Mouse (Mus musculus) thymus, adult 2 months (tissue): ENCODE results near the gene Lsamp. TPM values are rescaled to one million over a fixed set of nuclear protein-coding genes. Genes with fewer than 3 reads are reported as not detected.

Experiments
- DNase-seq: peaks from one replicate; pipeline ENCODE4 v3.0.0; 2021
- H3K27ac ChIP-seq: fragments of 200-500 bp; 2 replicates; pipeline ENCODE4 v1.5.1; 2012; ENCODE audit warnings: low read length, control low read depth; ENCODE audit not compliant: control insufficient read depth, insufficient read depth
- H3K27me3 ChIP-seq: fragments of 200-500 bp; 2 replicates; pipeline ENCODE4 v1.6.1; 2012; ENCODE audit warnings: mild to moderate bottlenecking, low read length, moderate library complexity, mixed read lengths; ENCODE audit not compliant: control insufficient read depth, insufficient read depth
- H3K36me3 ChIP-seq: fragments of 200-500 bp; 2 replicates; pipeline ENCODE4 v1.6.1; 2012; ENCODE audit warnings: mild to moderate bottlenecking, low read length, moderate library complexity; ENCODE audit not compliant: control insufficient read depth, insufficient read depth
- H3K4me1 ChIP-seq: fragments of 200-500 bp; replicated peaks from 2 replicates; pipeline ENCODE4 v1.6.1; 2012; ENCODE audit warnings: low read length; ENCODE audit not compliant: control insufficient read depth, insufficient read depth
- H3K4me3 ChIP-seq: fragments of 200-500 bp; 2 replicates; pipeline ENCODE4 v1.5.1; 2012; ENCODE audit warnings: mild to moderate bottlenecking, low read length, control low read depth, moderate library complexity; ENCODE audit not compliant: control insufficient read depth, insufficient read depth
- CTCF ChIP-seq: fragments of 200-500 bp; IDR thresholded peaks from 2 replicates; pipeline ENCODE4 v1.5.1; 2012; ENCODE audit warnings: mild to moderate bottlenecking, control low read depth, low read length, moderate library complexity, borderline replicate concordance; ENCODE audit not compliant: control insufficient read depth, poor library complexity, insufficient read depth; ENCODE audit errors: extremely low read depth
- POLR2A ChIP-seq: fragments of 200-500 bp; IDR thresholded peaks from 2 replicates; pipeline ENCODE4 v1.6.1; 2012; ENCODE audit warnings: mild to moderate bottlenecking, low read length, control low read depth, moderate library complexity; ENCODE audit not compliant: control insufficient read depth, poor library complexity, insufficient read depth; ENCODE audit errors: extremely low read depth
- WGBS: fragments of 180-500 bp; shearing (Covaris S2); methylation state at CpG from one replicate; pipeline ENCODE4 v1.1.7; 2018; 5-methylcytosine and 5-hydroxymethylcytosine counted together
- polyA plus RNA-seq: library from polyadenylated mRNA; depleted of rRNA; stranded (reverse); fragments of >200 nt; gene quantifications from 2 replicates; pipeline ENCODE4 v1.2.3, GENCODE M21; 2012

The Lsamp gene
- polyA plus RNA-seq, 1 experiment, result 0.36 TPM

GRCm38 (mm10) chr16:41633898-41634297, 1649.7 kb downstream of the Lsamp start:
- no peaks in the 10 kb centered on the region for H3K4me1 ChIP-seq
- WGBS, result 76% methylated on average over 2 of the region's 2 CpGs
- H3K4me3 ChIP-seq, result no peak overlapping the region
- H3K27me3 ChIP-seq, result no peaks in the 10 kb centered on the region
- TF ChIP-seq CTCF (no peak), POLR2A (no peak)
- H3K27ac ChIP-seq, result no peak overlapping the region
- DNase-seq, result no peak
- H3K36me3 ChIP-seq, result no peaks in the 10 kb centered on the region

DNA sequence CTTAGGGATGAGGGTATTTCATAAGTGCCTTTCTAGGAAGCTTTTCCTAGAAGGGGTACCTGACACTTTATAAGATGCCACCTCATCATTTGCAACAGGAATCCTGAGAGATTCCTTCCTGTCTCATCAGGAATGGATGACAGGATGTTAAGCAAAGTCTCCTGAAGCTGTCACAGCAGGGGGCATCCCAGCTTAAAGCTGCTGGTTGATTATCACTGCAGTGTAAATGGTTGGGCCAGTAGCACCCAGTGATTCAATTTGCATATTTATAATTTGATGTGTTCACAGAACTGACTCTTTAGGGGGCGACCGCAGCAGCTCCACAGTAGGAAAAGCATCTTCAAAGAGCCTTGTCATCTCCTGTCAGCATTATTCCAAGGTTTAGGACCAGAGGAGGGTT, 1656.7 kb downstream of the Lsamp start:
- no peak overlapping the region for H3K27ac ChIP-seq
- no peaks in the 10 kb centered on the region for H3K4me1 ChIP-seq
- WGBS, result 86% methylated on average over 2 of the region's 2 CpGs
- no peaks in the 10 kb centered on the region for H3K36me3 ChIP-seq
- TF ChIP-seq CTCF (no peak), POLR2A (no peak)
- no peak for DNase-seq
- no peak overlapping the region for H3K4me3 ChIP-seq
- H3K27me3 ChIP-seq, result no peaks in the 10 kb centered on the region

- TF ChIP-seq CTCF (no peak), POLR2A (no peak)
- no peak for DNase-seq
- no peak overlapping the region for H3K4me3 ChIP-seq
- no peaks in the 10 kb centered on the region for H3K27me3 ChIP-seq
- WGBS, result 91% methylated on average over 2 of the region's 2 CpGs
- H3K4me1 ChIP-seq, result no peaks in the 10 kb centered on the region
- no peaks in the 10 kb centered on the region for H3K36me3 ChIP-seq
- H3K27ac ChIP-seq, result no peak overlapping the region
Observed at GRCm38 (mm10) chr16:41653261-41653660, 1669.1 kb downstream of the Lsamp start.

DNA sequence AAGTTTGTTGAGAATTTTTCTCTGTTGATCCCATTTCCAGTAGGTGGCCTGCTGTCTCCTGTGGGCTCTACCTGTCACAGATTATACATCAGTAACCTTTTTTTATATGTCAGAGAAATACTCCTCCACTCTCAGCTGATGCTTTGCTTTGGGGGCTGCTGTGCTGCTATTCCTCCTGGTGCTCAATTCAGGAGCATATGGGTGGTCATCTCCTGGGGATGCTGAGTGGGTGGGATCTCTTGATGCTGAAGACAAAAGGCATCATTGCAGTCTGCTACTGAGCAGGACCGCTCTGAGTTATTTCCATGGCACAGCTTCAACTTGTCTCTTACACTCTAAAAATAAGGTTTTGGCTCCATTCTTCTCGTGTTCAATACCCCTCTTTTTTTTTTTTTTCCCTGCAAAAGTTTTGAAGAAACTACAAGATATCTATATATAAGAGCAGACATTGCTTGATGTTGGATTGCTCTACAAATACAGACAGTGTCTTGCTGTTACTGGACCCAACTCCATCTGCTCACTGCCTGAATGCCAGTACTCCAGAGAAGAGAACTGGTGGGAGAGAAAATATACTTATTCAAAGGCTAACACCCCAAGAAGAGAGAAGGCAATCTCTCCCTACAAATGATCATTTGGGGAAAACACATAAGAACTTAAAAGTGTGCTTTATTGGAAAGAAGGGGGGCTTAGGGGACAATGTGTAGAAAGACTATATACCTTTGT, 1690.3 kb downstream of the Lsamp start:
- Histone ChIP-seq H3K36me3 (no peaks in the 10 kb centered on the region), H3K27ac (no peak overlapping the region), H3K4me1 (no peaks in the 10 kb centered on the region), H3K27me3 (no peaks in the 10 kb centered on the region), H3K4me3 (no peak overlapping the region)
- WGBS, result 74% methylated on average over 2 of the region's 2 CpGs
- DNase-seq, result no peak
- TF ChIP-seq CTCF, result no peak
- TF ChIP-seq POLR2A, result no peak

GRCm38 (mm10) chr16:41675774-41676173, 1691.6 kb downstream of the Lsamp start:
- no peak for DNase-seq
- 88% methylated on average over 3 of the region's 3 CpGs for WGBS
- Histone ChIP-seq H3K4me1 (no peaks in the 10 kb centered on the region), H3K36me3 (no peaks in the 10 kb centered on the region), H3K27ac (no peak overlapping the region), H3K27me3 (no peaks in the 10 kb centered on the region), H3K4me3 (no peak overlapping the region)
- TF ChIP-seq POLR2A (no peak), CTCF (no peak)

DNA sequence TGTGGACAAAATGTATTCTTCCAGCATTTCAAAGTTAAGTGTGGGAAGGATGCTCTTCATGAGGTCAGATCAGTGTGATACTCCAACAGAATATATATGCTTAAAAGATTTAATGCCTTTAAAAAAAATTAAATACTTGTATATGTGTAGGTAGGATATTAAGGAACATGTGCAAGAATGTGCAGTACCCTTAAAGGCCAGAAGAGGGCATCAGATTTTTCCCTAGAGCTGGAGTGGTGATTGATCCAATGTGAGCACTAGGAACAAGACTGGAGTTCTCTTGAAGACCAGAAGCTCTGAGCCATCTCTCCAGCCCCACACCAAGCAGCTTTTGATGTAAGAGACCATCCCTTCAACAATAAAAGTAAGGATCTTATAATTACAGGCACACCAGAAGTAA, 1708.3 kb downstream of the Lsamp start:
- TF ChIP-seq CTCF (no peak), POLR2A (no peak)
- Histone ChIP-seq H3K36me3 (no peaks in the 10 kb centered on the region), H3K4me1 (no peaks in the 10 kb centered on the region), H3K27ac (no peak overlapping the region), H3K27me3 (no peaks in the 10 kb centered on the region), H3K4me3 (no peak overlapping the region)
- no peak for DNase-seq
